Mouse (Mus musculus) thymus, postnatal 10 days (tissue): ENCODE measurements around the gene Slc22a7.
A peak's percentile ranks its signal among the peaks of the same experiment; 100 is the strongest.

Experiments used
- DNase-seq, 2 experiments: peaks; one replicate each; pipeline ENCODE4 v3.0.0; 2021; ENCODE audit warnings: low spot score in 2 of 2

The Slc22a7 gene

DNA sequence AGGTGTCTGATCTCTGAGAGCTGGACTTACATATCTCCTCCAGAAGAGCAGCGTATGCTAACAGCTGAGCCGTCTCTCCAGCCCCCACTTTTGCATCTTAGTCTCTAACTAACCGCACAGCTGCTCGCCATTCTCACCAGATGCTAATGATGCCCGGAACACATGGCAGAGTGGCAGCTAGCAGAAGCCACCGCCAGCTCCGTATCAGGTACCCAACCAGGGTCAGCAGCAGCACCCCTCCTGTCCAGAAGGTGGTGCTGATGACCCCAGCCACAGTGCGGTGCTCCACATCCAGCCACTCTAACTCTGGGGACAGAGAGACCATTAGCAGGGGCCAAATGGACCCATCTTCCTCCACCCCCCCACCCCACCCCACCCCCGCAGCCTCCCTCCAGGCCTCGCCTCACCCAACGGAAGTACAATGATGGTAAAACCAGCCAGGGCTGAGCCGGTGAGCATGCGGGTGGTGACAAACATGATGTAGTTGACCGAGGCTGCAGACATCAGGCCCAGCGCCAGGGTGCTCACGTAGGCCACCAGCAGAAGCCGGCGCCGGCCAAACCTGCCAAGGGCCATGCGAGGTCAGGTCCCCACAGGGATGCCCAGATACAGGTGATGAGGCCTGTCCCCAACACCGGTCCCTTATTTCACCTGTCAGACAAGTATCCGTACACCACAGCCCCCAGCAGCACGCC is 1.4 kb downstream of the Slc22a7 start:
- peak in 1 of 2 experiments; percentile 38 for DNase-seq

DNA sequence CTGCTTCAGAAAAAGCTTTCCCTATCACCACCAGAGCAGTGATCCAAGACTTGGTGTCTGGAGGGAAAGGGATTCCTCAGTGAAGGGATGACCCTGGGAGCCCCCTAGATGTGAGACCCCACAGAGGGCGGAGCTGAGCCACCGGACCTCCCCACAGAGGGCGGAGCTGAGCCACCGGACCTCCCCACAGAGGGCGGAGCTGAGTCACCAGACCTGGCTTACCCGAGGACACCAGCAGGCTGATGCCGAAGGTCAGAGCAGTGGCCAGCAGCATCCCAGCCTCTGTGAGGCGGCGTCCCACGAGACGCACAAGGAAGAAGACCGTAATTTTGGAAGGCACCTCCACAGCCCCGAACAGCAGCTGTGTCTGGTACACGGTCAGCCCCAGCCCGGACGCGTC is 4.6 kb downstream of the Slc22a7 start:
- DNase-seq: no peak

DNA sequence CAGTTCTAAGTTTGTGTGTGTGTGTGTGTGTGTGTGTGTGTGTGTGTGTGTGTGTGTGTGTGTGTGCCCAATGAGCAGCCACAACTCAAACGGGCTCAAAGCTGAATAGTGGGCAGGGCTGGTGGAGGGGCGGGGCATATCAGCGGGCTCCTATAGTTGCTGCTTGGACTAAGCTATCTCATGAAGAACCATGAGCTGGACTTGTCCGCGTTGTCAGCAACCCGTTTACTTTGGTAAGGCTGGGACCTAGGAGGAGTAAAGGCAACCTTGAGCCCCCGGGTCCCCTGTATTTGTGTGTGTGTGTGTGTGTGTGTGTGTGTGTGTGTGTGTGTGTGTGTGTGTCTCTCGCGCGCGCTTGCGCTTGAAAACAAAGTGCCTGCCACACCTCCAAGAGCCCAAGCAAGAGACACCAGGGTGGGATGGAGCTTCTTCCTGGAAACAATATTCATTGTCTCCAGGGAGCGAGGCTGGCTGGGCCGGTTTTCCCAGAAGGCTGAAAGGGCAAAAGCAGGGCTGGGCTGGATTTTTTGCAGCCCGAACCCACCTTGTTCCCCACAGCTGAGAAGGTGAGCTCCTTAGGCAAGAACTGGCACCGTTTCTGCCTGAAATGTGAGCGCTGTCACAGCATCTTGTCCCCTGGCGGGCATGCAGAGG is 9.4 kb downstream of the Slc22a7 start, which contains the start of gene Crip3:
Crip3 (plus strand) TSS at position 166 of the 654 bp plus-strand sequence.
- DNase-seq: no peak

DNA sequence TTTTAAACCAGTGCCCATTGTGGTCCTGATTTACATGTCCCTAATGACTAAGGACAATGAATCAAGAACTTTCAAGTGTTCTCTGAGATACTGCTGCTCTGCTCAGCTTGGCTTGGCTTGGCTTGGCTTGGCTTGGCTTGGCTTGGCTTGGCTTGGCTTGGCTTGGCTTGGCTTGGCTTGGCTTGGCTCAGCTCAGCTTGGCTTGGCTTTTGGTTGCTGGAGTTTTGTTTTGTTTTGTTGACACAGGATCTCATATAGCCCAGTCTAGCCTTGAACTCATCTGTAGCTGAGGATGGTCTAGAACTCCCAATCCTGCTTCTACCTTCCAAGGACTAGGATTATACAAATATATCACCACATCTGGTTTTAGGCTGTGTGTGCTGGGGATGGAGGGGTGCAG is 11.8 kb downstream of the Slc22a7 start:
- no peak for DNase-seq

DNA sequence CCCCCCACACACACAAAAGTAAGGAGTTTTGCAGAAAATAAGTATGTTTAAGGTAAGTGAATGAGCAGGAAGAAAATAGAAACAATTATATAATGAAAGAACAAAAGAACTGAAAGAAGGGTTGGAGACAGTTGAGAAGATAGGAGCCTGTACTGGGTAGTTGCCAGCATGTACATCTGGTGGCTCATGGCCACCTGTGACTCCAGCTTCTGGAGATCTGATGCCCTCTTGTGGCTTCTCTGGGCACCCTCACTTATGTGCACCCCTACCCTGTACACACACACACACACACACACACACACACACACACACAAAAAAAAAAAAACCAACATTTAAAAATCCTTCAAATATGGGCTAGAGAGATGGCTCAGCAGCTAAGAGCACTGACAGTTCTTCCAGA is 18.5 kb downstream of the Slc22a7 start:
- DNase-seq: no peak

DNA sequence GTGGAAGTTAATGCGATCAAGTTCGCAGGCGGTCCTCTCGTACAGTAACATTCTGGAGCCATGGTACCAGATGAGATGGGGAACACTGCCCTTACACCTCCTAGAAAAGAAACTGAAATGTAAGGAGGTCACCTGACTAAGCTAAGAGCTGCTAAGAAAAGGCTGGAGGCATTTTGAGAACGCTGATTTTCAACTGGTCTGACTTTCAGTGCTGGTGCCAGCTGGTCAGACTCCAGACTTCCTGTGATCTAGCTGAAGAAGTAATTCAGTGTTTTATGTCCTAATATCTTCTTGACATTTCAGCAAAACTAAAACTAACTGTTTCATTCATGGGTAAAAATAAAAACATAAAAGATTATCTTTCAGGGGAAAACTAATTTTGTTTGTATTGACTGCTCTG is 19.6 kb downstream of the Slc22a7 start:
- no peak for DNase-seq

DNA sequence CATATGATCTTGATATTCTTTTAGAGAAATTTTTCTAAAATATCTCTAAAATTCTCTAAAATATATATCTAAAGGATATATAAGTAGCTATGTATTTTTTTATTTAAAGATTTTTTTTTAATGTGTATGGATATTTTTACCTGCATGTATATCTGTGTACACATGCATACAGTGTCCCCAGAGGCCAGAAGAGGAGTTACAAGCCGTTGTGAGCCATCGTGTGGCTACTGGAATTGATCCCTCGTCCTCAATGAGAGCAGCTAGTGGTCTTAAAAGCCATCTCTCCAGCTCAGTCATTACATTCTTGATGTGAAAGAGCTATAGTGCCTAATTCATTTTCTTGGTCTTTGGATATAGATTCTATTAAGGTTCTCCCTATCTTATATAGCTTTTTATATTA is 29.8 kb downstream of the Slc22a7 start:
- no peak for DNase-seq

DNA sequence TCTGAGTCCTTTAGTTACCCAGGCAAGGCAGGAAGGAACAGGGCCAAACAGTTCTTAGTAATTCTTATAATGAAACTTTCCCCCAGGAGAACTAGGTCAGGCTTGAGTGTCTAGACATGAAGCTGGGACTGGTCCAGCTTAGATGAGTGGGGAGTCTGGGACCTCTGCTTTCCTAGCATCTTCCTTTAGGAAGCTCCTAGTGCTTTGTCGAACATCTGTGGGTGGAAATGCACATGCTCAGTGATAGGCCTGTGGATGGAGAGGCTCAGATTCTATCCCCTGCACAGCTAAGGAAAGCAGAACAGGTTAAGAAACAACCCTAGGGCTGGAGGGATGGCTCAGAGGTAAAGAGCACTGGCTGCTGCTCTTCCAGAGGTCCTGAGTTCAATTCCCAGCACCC is 43.6 kb downstream of the Slc22a7 start:
- no peak for DNase-seq

DNA sequence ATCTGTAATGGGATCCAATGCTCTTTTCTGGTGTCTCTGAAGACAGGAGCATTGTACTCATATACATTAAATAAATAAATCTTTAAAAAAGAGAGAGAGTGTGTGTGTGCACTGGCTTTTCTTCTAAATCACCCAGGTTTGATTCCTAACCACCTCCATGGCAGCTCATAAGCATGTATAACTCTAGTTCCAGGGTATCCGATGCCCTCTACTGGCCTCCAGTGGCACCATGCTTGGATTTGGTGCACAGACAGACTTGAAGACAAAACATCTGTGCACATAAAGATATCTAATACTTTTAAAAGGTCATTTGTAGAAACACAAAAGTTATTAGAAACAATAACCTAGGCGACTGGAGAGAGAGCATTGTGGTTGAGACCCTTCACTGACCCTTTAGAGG is 45.2 kb downstream of the Slc22a7 start:
- DNase-seq: peak in 1 of 2 experiments; percentile 20

DNA sequence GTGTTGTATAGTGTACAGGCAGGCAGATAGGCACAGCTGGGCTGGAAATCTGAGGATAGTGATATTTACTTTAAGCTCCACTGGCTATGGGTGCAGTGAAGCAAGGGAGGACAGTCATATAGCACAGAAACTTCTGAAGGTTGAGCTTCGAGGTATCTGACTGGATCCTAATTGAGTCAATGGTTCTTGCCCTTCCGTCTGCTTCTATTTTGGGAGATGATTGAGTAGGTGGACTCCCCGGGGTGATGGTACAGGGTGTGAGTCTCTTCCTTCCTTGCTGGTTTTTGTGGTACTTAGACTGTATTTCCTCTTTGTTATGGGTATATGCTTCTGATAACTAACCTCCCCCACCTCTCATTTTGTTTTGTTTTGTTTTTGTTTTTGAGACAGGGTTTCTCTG is 50.1 kb downstream of the Slc22a7 start:
- no peak for DNase-seq

DNA sequence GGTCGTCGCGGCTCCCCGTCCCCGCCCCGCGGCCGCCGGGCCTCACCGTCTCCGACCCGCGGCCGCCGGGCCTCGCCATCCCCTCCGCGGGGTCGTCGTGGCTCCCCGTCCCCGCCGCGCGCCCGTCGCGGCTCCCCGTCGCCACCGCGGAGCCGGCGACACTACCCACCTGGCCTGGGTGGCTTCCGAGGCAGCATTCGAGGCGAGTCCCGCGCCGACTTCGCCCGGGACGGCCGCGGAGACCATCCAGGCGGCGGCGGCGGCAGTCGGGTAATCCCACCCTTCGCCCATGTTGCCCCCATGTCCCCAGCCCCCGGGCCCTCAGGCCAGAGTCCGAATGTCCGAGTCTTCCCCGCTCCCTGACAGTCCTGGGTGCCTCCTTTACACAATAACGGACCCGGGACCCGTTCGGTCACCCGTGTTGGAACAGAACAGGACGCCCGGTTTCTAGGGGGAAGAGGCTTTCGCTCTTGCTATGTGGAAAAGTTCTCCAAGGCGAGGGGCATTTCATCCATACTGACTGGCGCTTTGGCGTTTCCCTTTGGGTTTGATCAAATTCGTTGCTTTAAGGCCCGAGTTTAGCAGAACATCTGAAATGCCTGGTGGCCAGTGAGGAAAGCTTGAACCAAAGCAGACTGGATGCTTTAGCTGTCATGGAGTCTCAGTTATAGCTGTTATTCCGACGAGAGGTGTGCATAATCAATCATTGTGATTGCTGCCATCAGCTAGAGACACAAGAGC is 54.0 kb downstream of the Slc22a7 start:
- peak; percentile 23 to 26 for DNase-seq

DNA sequence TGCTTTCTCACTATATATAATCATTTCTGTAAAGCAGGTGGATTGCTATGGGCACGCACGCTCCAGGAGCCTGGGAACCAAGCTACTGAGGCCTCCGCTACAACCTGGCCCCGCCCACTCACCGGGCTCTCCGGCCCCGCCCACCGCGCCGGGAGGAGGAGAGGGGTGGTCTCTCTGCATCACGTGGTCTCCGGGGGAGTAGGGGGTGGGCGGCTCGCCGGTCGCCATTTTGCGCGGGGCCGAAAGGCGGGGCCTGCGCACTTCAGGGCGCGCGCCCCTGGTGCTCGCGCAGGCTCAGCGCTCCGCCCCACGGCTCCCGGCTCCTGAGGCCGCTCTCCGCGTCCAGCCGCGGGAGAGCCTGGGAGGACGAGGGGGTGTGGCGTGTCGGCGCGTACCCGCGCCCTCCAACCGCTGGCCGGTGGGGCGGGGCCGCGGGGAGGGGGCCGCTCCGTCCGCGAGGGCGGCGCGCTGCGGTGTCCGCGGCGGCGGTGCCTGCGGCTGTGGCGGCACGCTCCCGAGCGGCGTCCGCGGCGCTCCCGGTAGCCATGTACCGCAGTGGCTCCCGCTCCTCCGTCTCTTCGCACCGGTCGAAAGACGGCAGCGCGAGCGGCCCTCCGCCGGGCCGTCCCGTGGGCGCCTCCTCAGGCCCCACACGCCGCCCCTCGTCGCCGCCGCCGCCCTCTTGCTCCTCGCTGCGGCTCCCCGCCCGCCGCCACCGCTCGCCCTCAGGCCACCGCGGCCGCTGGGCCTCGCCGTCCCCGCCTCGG is 54.8 kb downstream of the Slc22a7 start, which contains the start of gene Zfp318:
Zfp318 (plus strand) TSS at position 438 of the 767 bp plus-strand sequence.
- peak; percentile 98 to 100 for DNase-seq
